Mouse (Mus musculus) induced T-regulatory cell, adult 2 months (primary cell): ENCODE data around the gene Scgb1c1.

Experiments
- DNase-seq: peaks from one replicate; pipeline ENCODE4 v3.0.0-alpha.2; 2012; ENCODE audit warnings: low read depth

The Scgb1c1 gene

DNA sequence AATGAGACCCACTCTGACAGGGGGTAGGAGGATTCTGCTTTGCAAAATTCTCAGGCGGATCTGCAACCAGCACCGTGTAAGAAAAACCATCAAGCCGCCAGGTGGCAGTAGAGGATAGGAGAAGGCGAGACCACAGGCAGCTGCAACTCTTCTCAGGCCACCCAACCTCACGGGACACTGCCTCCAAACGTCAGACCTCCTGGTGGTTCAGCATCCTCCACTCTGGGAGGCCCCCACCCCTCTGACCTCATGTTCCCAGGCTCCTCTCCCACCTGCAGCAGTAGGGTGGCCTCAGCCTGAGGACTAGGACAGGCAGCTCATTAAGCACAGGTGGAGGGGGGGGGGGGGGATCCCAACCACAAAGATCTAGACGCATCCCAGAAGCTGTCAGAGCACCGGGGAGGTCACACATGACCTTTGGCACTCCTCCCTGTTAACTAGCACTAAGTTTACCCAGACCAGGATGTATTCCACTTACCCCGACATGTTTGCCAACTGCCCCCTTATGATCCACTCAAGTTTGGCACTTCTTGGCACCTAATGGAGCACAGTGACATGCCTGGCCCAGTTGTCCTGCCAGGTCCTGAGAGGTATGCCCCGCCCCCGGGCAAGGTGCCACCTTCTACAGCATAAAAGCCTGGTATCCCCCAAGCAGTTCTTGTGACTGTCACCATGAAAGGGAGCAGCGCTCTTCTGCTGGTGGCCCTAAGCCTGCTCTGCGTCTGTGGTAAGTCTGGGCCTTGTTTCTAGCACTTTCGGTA, at the start of gene Scgb1c1:
Gene Scgb1c1 (plus strand): TSS at position 643 of the 761 bp plus-strand sequence.
- DNase-seq, result peak; percentile 94

DNA sequence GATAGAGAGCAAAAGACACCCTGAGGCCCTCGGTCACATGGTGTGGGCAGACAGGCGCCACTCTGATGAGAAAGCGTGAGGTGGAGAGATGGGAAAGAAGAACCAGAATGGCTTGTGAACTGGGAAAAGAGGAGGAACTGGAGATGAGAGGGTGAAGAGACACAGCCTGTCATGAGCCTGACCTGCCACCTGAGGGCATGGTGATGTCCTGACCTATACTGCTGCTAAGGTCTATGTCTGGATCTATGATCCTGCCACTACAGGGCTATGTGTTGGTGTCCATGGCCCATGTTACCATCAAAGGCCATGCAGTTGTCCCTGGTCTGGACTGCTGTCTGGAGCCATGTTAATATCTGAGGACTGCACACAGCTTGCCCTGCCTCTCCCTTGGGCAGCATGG, 47.7 kb upstream of the Scgb1c1 start:
- DNase-seq, result no peak

DNA sequence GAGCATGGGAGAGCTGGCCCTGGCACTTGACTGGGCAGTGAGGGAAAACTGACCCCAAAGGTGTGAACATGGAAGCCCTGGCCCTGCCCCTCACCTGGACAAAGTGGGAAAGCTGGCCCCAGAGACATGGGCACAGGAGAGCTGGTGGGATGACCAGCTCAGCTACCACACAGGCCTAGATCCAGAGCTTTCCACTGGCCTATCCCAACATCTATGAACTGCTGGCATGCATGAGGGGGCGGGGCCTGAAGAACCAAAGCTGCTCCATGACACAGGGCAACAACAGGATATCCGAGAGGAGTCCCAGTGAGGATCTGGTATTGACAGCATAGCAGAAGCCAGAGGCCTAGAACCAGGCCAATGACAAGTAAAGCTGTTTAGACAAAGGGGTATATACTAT, 47.1 kb upstream of the Scgb1c1 start:
- DNase-seq, result no peak

DNA sequence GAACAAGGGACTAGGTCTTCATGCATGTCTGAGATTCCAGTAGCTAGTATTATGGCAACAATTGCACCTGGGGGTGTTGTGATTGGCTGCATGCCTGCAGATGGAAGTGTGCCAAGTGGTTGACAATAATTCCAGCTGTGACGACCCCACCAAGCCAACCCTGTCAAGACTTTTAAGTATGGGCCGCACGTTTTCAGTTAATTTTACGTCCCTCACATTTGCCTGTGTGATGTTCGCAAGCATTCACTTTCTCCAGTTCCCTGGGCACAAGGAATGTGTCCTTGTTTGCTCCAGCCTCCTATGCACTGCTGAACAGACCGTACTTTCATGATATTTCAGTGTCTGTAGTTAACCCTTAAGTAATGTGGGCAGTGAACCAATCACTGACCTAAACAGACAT, 42.7 kb upstream of the Scgb1c1 start:
- DNase-seq, result no peak

DNA sequence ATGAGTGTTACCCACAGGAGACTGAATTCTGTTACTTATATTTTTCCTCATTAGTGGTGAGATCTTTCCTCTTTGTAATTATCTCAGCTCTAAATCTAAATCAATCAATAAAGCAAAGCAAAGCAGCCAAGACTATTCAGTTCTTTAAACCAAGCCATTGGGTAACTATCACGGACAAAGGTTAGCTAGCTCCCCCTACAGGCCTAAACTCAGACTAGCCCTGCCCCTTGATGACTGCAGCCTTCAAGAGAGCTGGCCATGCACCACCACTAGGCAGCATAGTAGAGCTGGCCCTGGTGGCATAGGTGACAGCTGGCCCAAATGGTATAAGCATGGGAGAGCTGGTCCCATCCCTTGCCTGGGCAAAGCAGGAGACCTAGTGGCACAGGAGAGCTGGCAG, 39.6 kb upstream of the Scgb1c1 start:
- DNase-seq, result peak; percentile 67

DNA sequence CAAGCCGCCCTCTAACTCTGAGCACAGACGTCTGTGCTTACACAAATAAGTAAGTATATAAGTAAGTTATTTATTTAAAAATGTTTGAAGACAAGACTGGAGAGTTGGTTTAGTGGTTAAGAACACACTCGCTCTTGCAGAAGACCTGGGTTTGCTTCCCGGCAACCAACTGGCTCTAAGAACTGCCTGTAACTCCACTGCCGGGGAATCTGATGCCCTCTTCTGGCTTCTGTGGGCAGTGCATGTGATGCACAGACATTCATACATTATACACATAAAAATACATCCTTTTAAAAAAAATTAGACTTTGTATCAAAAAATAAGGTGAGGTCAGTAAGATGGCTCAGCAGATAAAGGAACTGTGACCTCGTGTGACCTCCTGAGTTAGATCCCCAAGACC, 34.9 kb upstream of the Scgb1c1 start:
- peak; percentile 24 for DNase-seq

DNA sequence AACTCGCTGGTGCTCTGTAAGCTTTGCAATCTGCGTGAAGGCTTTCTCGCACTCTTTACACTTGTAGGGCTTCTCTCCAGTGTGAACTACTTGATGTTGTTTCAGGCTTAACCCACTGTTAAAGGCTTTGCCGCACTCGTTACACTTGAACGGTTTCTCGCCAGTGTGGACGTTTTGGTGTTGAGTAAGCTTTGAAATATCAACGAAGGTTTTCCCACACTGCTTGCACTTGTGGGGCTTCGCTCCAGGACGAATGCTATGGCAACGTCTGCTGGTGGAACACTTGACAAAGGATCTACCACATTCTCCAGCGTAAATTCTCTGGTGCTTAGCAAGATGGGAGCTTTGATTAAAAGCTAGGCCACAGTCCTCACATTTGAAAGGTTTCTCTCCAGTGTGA, 33.6 kb upstream of the Scgb1c1 start:
- DNase-seq, result no peak

DNA sequence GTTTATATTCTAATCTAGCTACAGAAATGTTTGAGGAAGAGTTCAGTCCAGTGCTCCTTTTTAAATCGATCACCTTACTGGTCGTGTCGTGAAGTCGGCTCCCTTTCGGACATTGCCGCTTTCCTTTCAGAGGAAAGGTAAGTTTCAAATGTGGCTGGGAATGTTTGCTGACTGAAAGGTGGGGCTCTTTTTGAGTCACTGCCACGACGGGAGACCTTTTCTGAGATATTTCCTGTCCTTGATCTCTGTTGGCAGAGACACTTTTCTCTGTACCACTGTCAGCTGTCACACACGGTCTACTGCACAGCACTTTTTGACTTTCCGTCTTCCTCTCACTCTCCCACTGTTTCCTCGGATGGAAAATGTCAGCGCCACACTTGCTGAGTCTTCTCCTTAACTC, 32.5 kb upstream of the Scgb1c1 start:
- no peak for DNase-seq

DNA sequence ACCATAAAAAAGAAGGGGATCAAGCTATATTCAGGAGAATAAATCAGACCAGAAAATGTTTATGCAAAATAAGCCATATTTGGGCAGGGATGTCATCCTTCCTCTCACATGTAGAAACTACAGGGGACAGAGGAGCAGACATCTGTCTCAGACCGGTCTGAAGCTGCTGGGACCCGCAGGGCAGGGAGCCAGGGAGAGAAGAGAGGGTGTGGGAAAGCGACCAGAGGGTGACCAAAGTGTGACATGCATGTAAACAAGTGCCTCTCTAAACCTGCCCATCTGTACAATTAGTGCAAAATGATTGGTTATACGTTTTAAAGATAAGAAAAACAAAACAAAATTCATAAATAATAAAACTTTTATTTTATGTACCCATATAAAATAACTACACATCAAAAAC, 25.2 kb upstream of the Scgb1c1 start:
- no peak for DNase-seq

DNA sequence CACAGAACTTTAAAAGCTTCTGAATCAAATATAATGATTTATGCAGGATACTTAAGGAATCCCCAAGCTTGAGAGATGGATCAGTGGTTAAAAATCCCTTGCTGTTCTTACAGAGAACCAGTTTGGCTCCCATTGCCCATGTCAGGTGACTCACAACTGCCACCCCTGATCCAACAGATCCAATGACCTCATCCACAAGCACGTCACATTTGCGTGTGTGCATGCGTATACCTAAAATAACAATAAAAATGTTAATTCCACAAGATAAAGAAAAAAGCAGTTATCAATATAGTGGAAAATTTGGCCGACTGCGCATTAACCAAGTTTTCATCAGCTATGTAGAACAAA, 24.1 kb upstream of the Scgb1c1 start:
- no peak for DNase-seq

DNA sequence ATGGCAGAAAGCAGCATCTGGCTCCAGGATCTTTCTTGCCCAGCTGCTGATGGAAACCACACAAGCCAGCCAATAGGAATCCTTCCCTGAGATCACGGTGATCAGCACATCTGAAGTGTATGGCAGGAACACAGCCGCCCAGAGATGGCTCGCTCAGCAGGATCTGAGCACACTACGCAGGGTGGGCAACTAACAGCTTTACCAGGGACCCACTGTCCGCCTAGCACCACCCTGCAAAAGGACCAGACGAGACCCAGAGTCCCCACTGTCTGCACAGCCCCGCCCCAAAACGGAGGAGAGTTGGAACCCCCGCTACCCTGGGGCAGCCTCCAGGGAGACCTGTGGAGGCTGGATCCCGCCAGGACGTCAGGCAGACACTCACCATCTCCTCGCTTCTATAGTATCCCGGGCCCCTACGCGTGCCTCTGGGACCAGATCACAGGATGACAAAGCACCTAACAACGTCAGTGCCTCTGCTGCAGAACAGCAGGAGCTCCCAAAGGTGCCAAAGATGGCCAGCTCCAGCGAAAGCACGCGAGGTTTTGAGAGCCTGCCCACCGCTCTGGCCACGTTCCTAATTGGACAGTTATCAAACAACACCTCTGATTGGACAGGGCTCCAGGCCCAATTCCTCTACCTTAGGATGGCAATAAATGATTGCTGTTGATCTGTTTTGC, 23.6 kb upstream of the Scgb1c1 start, which contains the start of gene Zfp941:
Gene Zfp941 (minus strand): TSS at position 526 of the 677 bp plus-strand sequence.
- DNase-seq, result no peak

DNA sequence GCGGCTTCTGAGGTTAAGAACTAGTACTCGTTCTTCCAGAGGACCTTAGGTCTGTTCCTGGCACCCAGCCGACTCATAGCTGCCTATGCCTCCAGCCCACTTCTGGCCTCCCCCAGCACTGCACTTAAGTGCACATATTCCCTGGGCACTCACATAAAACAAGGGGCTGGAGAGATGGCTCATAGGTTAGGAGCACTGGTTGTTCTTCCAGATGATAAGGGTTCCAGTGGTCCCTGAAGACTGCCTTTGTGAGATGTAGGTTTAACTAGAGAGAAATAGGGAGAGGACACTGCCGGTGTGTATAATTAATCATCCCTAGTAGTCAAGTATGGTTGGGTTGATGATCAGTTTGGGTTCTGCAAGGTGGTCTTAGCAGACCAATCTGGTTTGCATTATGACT, 22.6 kb upstream of the Scgb1c1 start:
- DNase-seq, result no peak

DNA sequence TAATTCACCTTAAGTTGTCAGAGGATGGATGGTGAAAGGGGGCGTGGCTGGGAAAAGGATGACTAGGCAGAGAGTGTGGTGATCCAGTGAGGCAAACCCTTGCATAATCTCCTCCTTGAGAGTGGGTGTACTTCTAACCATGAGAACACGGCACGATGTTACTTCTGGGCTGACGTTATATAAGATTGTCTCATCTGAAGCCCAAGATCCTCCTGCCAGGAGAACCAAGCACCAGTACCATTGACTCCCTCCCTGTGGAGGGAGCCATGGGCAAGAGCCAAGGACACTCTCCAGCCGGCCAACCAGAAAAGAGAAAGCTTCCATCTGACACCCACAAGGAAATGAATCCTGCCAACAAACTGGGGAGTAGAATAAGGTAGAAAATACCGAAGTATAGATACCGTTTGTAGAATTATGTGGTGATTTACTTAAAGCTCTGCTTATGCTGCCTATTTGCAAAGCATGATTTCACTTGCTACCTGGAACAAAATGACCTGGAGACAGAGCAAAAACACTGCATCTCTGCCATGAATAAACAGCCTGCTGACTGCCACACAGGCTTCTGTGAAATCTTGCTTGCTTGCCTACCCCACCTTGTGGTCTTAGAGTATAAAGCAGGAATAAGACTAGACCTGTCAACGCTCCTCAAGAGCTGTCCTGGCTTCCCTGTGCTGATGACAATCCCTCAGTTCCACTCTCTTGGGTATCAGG, 17.0 kb upstream of the Scgb1c1 start:
- peak; percentile 35 for DNase-seq

DNA sequence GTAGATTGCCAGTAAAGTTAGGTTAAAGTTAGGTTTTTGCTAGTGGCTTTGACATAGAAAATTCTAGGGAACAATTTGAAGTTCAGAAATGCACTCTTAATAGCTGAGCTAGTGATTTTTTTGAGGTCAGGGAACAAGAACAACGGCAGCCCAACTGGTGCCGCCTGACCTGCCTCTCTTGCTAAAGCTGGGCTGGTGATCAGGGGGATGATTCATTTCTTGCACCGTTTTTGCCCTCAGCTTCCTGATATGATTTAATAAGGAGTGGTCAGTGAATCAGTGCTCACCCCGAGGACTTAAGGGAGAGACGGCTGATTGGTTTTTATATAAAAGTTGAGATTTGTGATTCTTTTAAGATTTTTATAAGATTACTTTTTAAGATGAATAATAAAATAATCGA, 13.9 kb upstream of the Scgb1c1 start:
- no peak for DNase-seq

DNA sequence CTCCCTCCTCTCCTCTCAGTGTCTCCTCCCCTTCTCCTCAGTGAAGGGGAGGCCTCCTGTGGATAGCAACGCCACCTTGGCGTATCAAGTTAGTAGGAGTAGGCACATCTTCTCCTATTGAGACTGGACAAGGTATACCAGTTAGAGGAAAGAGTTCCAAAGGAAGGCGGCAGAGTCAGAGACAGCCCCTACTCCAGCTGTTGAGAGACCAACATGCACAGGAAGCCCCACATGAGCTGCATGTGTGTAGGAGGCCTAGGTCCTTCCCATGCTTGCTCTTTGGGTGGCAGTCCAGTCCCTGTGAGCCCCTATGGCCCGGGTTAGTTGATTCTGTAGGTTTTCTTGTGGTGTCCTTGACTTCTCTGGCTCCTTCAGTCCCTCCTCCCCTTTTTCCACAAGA, 12.0 kb upstream of the Scgb1c1 start:
- DNase-seq, result no peak

DNA sequence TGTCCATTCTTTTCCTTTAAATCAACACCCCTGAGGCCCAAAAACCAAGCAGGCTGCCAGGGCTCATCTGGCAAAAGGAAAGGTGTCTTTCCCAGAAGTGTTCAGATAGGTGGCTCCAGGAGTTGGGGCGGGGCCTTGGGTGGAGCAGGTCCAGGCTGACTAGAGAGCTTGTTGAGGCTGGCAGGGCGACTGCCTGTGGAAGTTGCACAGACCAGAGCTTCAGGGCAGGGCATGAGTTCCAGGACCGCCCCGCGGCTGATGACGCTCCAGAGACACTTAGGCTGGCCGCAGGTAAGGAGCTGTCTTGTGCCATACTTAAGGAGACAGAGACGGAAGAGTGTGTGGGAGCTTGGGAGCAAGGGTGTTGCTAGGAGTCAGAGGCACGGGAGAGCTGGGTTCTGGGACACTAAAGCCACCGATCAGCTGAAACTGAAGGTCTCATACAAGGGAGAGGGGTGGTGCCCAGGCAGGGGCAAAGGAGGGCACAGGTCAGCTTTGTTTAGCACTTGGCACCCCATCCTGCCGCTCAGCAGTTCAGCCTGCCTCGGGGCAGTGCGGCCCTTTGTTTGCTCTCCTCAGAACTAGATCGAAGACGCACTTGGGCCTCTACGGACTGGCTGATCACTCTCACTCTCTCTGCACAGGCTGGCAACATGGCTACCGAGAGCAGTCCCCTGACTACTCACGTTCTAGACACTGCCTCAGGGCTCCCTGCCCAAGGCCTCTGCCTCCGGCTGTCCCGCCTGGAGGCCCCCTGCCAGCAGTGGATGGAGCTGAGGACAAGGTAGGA, 10.2 kb upstream of the Scgb1c1 start, which contains the start of gene Urah:
Gene Urah (plus strand): TSS at position 51 of the 790 bp plus-strand sequence.
- DNase-seq, result no peak

DNA sequence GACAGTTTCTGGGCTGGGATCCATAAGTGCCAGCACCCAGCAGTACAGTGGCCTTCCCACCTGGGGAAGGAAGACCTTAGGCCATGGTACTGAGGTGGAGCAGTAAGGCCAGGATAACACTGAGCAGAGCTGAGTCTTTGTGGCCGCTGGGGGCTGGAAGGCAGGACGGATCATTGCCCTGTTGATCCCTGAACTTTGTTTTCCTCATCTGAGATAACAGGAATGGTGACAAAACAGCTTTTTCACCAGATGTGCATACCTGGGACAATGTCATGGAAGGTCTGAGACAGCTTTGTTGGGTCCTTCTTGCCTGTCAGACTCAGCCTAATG, 9.6 kb upstream of the Scgb1c1 start:
- no peak for DNase-seq

DNA sequence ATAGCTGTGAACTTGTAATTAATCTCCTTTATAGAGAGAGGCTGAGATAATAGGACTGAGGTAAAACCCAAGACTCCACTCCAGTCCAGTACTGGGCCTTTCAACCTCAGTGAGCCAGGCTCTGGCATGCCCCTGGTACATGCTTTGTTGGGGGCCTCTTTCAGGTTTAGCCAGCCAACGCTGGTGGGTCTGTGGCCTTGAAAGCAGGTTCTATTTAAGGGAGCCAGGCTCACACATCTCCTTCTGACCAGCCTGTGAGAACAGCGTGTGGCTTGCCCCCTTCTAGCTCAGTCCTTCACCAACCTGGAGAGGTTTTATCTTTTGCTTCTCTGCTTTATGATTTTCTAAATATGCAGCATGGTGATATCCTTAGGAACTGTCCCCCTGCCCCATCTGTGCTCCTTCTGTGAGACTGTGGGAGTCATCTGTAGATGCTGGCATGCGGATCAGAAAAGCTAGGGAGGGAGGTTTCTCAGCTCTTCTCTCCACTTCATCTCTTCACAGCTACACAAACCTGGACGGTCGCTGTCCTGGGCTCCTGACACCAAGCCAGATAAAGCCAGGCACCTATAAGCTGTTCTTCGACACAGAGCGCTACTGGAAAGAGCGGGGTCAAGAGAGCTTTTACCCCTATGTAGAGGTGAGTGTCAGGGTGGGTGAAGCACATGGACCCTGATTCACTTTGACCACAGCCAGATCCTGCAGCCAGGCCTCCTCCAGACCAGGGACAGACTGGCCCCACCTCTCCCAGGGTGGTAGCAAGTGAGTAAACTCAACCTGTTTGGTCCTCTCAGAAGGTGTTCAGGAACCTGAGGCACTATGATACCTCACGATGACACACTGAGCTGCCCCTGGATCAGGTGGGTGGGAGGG, 8.9 kb upstream of the Scgb1c1 start:
- no peak for DNase-seq

DNA sequence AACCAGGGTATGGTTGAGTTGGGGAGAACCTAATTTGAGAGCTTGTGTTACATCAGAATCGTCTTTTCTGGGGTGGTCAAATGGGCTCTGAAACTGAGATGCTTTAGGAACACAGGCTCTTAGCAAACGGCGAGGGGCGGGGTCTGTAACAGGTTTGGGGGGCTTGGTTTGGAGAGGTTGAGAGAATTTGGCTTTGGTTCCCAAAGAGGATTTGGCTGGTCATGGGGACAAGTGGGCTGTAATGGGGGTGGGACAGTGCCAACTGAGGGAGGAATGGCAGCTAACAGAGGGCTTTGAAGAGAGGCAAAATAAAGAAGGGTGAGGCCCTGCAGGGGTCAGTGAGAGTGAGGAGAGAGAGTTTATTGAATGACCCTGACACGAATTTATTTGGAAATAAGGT, 5.8 kb upstream of the Scgb1c1 start:
- no peak for DNase-seq

DNA sequence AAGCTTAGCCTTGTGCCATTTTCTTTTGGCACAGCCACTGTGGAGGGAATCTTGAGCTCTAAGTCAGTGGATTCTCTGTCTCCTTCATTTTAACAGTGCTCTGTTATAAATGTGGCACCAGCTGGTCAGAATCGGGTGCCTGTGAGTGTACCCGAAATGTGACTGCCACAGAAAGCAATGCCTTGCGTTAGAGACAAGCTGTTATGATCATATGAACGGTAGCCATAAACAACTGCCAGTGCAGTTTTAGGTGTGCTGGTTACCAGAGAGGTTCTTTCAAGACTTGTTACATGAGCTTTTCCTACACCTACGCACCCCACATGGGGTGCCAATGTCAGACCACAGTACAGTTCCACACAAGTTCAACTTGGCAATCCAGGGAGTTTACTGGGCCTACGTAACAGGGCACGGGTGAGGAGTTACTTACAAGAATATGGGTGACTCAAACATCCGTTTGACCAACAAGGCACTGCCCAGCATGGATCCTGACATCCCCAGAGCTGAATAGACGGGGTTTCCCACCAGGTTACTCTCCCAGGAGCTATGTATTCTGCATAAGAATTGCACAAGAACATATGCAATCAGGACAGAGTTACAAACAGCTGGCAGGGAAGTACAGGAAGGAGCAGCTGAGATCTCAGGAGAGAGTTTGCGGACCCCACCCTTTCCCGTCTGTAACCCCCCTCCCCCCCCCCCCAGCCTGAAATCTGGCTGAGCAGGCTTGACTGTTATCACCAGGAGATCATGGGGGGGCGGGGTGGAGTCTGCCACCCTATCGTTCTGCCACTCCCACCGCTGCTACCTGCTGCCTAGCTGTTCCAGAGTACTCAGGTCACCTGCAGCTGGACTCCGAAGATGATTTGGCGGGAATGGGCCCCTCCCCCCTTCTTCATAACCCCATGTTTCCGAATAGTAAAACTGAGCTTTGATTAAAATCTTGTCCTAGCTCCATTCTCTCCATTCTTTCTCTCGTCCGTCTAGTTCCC, 4.3 kb upstream of the Scgb1c1 start:
- no peak for DNase-seq
